Mouse (Mus musculus) T-helper 17 cell (primary cell): Measurements from ENCODE around the gene C1ra.
"Not testable (repeated sequence)": the region's sequence is repeated elsewhere in the genome, so short reads cannot be mapped to it uniquely, and the experiment has no call there.

ENCODE experiments used
- in situ Hi-C, 2 experiments: fragments of 300-600 bp; cut with MboI, MseI; formaldehyde crosslinking; loops; 1 replicate in 1 of 2; 2 replicates in 1 of 2; pipeline ENCODE4 v1.15.1; 2025; ENCODE audit warnings: high pct_unique_total_duplicates in 2 of 2

C1ra gene

DNA sequence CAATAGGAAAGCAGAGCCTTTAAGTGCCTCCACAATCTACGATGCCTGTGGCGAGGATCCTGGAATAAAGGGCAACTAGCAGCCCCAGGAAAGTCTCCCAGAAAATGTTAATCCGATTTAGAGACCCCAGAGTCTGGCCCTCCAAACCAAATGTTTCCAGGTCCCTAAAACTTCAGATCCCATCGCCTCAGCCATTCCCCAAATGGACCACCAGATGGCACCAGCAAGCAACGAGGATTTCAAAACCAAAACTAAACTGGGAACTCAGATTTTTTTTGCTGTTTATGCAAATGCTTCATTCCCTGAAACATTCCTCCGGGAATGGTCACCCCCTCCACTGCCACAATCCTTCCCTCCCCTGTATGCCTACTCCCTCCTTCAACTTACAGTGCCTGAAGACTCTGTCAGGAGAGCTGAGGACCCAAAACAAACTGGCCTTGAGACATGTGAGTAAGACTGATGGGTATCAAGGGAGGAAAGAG is at the start of gene C1ra:
TSS of gene C1ra (plus strand) at position 51 of the 482 bp plus-strand sequence.
- in situ Hi-C loops: no loop called here

DNA sequence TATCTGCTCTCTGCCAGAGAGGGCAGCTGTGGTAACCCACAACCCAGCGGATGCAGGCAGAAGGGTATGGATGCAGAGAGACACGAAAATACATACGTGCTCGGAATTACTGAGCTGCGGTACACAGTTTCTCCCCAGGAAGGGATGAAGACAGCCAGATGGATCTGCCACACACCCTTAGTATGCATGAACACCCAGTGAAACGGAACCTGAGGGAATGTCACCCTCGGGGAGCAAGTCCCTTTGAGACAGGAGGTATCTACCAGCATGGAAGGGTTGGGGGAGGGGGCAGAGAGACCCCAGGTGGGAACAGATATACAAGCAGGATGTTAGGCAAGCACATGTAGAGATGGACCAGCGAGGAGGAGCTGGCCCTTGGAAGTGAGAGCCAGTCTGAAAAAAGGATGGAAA is 48.3 kb upstream of the C1ra start:
- in situ Hi-C loops: loop anchor here in 1 of 2 experiments (5.0 kb wide), 1 partner anchor 1787 kb away; no protein-coding TSS in a partner anchor

GRCm38 (mm10) chr6:124464305-124465271 is 47.6 kb upstream of the C1ra start, which contains the start of gene Clstn3:
TSS of gene Clstn3 (minus strand) at chr6:124464794.
- in situ Hi-C loops: loop anchor here in 1 of 2 experiments (5.0 kb wide), 1 partner anchor 1787 kb away; no protein-coding TSS in a partner anchor

DNA sequence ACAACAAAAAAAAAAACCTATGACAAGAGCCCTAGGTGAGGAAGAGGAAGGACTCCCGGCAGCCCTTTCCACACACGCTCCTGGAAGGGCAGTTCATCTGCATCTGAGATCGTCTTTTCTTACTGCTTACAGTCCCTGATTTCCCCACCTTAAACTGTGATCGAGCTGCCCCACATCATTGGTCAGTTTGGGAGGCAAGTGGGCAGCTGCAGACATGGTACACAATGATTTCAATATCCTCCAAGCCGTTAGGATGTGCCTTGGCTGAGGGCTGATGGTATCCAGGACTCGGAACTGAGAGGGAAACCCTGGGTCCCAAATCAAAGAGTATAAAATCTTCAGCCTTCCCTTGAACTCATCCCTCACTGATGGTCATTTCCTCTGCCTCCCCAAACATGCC is 46.9 kb upstream of the C1ra start:
- in situ Hi-C loops: no loop called here

DNA sequence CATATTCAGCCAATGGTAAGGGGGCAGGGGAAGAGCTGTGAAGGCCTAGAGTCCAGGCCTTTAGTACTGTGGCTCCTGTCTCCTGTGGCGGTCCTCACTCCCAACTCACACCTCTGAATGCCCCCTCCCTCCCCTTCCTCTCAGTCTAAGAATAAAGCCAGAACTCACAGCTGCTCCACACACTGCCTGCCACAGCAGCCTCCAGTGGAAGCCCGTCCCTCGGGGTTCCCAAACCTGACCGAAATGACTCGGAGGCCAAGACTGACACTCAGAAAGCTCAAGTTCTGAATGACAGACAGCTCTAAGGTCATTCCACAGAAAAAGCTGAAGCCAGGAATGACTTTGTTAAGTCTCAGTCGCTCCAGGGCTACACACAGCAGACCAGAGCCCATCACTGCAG is 46.5 kb upstream of the C1ra start:
- in situ Hi-C loops: no loop called here

DNA sequence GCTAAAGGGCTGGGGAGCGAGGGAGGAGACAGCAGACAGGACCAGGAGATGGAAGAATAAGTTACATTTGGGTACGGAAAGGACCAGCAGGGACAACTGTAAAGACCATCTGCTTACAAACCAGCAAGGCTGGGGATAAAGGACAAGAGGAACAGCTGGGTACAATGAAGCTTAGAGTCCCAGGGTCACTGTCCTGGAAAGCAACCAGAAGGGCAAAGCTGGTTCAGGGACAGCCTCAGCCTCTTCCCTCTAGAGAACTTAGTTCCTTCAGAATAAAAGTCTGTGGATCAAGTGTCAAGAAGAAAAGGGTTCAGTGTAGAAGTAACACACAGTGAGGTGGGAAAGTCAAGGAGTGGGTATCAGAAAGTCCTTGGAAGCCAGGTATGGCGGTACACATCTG is 41.1 kb upstream of the C1ra start:
- in situ Hi-C loops: no loop called here

DNA sequence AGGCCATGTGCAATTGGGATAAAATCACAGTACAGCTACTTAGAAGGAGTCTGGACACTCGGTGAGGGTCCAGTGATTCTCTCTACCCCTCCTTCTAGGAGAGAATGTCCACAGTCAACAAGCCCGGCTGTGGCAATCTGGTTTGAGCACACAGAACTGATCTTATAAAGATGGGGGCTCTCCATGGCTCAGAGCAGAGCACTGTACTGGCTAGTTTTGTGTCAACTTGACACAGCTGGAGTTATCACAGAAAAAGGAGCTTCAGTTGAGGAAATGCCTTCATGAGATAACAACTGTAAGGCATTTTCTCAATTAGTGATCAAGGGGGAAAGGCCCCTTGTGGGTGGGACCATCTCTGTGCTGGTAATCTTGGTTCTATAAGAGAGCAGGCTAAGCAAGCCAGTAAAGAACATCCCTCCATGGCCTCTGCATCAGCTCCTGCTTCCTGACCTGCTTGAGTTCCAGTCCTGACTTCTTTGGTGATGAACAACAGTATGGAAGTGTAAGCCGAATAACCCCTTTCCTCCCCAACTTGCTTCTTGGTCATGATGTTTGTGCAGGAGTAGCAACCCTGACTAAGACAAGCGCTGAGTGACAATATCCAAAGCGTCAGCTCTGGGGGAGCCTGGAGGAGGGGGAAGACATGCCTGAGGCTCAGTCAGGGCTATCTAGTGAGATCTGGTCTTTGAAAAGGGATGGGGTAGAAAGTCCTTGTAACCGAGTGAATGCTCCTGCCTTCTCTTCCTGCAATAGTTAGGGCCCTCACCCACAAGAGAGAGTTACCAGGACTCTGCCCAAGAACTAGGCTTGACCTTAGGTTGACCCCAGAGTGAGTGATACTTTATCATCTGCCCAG is 40.2 kb upstream of the C1ra start:
- in situ Hi-C loops: not testable (repeated sequence)

GRCm38 (mm10) chr6:124472801-124473200 is 39.4 kb upstream of the C1ra start:
- in situ Hi-C loops: no loop called here

DNA sequence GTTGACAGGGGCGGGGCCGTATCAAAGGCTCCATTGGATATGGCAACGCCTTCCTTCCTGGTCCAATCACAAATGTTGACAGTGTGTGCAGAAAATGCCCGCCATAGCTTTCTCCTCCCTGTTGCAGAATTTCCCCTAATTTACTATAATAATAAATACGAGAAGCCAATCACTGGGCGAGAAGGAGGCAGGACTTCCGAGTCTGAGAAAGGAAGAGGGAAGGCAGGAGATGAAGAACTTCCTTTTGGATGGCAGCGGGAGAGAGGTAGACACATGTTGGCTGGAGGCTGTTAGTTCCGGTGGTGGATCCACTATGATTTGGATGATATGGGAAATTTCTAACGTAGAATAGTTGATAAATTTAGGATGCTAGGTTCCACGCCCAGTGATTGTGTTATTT is 37.6 kb upstream of the C1ra start:
- in situ Hi-C loops: loop anchor here in 1 of 2 experiments (5.0 kb wide), 1 partner anchor 52 kb away; no protein-coding TSS in a partner anchor

- in situ Hi-C loops: loop anchor here in 1 of 2 experiments (5.0 kb wide), 1 partner anchor 53 kb away; no protein-coding TSS in a partner anchor
Observed at GRCm38 (mm10) chr6:124475335-124476075, 36.7 kb upstream of the C1ra start.

DNA sequence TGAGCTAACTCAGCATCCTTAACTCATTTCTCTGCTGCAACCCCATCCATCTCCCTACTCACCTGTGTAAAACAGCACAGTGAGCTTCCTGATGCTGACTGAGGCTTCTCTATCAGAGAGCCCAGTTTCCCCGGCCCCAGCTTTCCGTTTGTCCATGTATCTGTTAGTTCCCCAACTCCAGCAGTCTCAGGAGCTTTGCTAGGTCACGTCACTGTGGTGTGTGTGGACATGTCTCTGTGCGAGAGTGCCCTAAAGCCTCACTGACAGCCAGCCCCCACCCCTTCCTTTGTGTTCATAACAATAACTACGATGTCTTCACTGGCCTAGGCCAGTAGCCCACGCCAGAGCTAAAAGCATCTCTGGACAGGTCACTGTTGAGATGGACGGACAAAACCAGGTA is 36.0 kb upstream of the C1ra start:
- in situ Hi-C loops: loop anchor here in 1 of 2 experiments (5.0 kb wide), 1 partner anchor 54 kb away; no protein-coding TSS in a partner anchor

- in situ Hi-C loops: loop anchor here in 1 of 2 experiments (5.0 kb wide), 1 partner anchor 54 kb away; no protein-coding TSS in a partner anchor
Observed at GRCm38 (mm10) chr6:124476796-124477195, 35.4 kb upstream of the C1ra start.

DNA sequence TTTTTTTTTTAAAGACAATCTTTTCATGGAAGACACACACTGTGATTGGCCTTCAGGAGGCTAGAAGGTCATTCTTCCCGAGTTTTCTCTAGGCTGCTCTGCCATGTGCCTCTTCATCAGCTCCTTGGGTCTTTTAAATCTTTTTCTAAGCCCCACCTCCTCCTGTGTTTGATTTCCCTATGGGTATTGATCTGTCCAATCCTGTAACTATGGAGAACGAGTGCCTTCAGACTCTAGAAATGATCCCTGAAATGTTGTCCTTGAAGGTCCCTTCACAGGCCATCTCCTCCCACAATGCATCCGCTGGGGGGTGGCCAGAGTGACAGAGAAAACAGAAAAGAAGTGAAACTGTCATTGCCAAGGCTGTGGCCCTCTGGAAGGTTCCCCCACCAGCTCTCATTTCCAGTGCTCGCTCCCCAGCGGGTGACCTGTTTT is 35.0 kb upstream of the C1ra start:
- in situ Hi-C loops: loop anchor here in 1 of 2 experiments (5.0 kb wide), 1 partner anchor 55 kb away; no protein-coding TSS in a partner anchor

DNA sequence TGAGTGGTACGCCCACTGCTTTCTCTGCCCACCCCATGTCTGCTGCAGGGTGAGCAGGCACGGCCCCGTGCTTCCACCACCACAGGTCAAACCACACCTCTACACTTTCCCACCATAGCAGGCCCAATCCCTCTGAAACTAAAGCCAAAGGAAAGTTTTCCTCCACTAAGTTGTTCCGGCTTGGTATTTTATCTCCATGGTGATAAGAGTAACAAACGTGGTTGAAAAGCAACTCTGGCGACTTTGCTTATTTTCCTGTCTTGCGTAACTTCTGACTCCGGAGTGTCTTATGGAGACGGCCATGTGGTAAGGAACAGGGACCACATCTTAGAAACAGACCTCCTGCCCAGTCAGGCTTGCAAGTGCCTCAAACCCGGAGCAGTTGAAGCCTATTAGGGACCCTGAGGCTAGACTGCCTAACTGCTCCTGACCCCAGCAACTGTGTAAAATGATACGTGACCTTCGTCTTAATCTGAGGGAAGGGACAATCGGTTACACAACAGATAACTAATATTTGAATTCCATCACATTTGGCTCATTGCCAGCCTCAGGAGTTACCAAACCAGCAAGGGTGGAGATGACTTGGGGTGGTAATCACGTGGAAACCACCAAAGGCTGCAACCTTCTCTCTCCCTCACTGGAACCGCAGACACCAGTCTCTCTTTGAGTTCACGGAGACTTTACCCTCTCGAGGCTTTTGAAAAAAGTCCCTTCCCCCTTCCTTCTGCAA is 34.1 kb upstream of the C1ra start:
- in situ Hi-C loops: loop anchor here in 1 of 2 experiments (5.0 kb wide), 1 partner anchor 56 kb away; no protein-coding TSS in a partner anchor

DNA sequence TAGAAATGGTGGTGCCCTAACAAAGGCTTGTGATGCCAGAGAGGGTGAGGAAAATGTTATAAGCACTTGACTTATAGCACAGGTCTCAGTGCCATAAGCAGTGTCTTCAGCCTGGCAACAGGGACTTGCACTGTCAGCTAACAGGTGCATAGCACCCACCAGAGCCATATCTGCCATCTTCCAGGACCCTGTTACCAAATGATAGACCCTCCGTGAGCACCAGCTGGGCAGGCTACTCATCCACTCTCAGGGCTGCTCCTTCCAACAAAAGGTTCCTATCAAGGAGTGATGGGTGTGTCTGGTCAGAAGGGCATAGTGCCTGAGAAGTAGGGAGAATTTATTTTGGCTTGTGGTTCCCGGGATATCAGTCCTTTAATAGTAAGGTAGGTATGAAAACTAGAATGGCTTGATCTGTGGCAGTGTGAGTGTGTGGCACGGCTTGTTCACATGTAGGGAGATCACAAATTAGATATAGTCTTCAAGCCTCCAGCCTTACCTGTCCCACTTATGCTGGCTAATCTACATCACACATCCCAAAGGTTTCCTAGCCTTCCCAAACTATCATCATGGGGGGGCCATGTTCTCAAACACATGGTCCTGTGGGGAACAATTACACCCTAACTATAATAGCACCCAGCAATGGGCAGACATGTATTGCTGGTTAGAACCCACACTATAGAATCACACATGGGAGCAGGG is 33.2 kb upstream of the C1ra start:
- in situ Hi-C loops: loop anchor here in 1 of 2 experiments (5.0 kb wide), 1 partner anchor 57 kb away; no protein-coding TSS in a partner anchor

GRCm38 (mm10) chr6:124479573-124479930 is 32.7 kb upstream of the C1ra start:
- in situ Hi-C loops: loop anchor here in 1 of 2 experiments (5.0 kb wide), 1 partner anchor 57 kb away; no protein-coding TSS in a partner anchor

DNA sequence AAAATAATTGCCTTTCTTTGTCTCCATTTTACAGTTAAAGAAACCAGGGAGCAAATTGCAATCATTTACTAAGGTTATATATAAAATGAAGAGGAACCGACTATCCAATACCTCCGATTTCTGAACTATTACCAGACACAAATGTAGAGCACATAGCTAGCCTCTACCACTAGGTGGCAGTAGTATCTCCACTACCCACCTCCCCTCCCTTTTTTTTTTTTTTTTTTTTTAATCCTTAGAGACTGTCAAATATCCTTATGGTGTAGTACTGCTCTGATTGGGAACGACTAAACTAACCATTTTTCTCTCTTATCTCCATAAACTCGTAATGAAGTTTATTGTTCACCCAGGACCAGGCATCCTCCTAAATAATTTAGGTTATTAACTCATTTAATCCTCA is 31.9 kb upstream of the C1ra start:
- in situ Hi-C loops: no loop called here

GRCm38 (mm10) chr6:124481571-124481970 is 30.6 kb upstream of the C1ra start:
- in situ Hi-C loops: no loop called here

DNA sequence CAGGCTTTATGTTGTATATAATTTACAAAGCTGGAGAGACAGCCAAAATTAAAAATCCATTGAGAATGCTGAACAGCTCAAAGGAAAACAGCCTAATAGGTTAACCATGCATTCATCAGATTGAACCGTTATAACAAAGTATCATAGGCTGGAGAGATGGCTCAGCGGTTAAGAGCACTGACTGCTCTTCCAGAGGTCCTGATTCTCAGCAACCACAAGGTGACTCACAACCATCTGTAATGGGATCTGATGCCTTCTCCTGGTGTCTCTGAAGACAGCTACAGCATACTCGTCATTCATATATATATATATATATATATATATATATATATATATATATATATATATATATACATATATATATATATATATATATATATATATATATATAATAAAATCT is 28.4 kb upstream of the C1ra start:
- in situ Hi-C loops: not testable (repeated sequence)
